Mouse (Mus musculus) naive thymus-derived CD4-positive, alpha-beta T cell, adult 2 months (primary cell): Measurements from ENCODE around the gene Slc4a3.

Experiments used
- DNase-seq: peaks from one replicate; pipeline ENCODE4 v3.0.0-alpha.2; 2011; ENCODE audit warnings: low read depth

Gene Slc4a3

GRCm38 (mm10) chr1:75545965-75546956, at the start of gene Slc4a3:
TSS of gene Slc4a3 (plus strand) at chr1:75546266.
- DNase-seq = no peak

- no peak for DNase-seq
These were observed 47.2 kb upstream of the Slc4a3 start for GRCm38 (mm10) chr1:75498897-75499296.

GRCm38 (mm10) chr1:75499441-75499840, 46.6 kb upstream of the Slc4a3 start:
- no peak for DNase-seq

- DNase-seq = no peak
These were observed 44.2 kb upstream of the Slc4a3 start for GRCm38 (mm10) chr1:75501905-75502304.

DNA sequence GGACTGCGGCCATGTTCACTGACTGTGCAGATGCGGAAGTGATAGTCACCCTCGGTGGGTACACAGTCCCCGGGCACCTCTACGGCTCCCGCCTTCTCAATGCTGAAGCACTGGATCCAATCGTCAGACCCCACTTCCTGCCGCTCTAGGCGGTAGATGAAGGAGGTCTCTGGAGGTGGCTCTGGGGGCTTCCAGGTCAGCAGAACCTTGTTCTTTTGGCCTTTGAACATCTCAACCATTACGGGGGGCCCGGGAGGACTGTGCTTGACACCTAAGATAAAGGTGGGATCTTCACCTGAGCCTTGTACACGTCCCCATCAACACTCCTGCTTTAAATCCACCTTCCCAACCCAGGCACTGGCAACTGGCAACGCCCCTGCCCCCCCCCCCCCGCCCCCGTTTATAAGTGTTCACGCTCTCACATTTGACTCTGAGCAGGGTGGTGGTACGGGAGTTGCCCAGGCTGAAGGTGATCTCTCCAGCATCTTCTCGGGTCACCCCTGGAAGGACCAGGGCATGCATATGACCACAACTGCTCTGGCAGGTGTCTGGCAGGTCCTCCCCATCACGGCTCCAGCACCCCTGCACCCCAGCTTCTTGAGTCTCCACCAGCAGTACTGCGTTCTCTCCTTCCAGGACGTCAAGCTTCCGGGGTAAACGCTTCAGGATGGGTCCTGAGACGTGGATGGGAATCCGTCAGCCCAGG, 43.0 kb upstream of the Slc4a3 start:
- DNase-seq = no peak

DNA sequence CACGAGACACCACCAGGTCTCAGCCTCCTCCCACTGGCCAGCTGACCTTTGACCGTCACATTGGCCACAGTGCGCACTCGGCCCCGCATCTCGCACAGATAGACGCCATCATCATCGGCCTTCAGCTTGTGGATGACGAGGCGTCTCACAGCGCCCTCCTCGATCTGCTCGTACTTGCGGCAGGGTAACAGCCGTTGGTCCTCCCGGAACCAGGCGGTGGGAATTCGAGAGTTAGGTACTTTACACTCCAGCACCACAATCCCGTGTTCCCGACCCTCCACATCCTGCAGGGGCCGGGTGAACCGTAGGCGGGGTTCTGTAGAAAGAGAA, 42.5 kb upstream of the Slc4a3 start:
- DNase-seq = no peak

DNA sequence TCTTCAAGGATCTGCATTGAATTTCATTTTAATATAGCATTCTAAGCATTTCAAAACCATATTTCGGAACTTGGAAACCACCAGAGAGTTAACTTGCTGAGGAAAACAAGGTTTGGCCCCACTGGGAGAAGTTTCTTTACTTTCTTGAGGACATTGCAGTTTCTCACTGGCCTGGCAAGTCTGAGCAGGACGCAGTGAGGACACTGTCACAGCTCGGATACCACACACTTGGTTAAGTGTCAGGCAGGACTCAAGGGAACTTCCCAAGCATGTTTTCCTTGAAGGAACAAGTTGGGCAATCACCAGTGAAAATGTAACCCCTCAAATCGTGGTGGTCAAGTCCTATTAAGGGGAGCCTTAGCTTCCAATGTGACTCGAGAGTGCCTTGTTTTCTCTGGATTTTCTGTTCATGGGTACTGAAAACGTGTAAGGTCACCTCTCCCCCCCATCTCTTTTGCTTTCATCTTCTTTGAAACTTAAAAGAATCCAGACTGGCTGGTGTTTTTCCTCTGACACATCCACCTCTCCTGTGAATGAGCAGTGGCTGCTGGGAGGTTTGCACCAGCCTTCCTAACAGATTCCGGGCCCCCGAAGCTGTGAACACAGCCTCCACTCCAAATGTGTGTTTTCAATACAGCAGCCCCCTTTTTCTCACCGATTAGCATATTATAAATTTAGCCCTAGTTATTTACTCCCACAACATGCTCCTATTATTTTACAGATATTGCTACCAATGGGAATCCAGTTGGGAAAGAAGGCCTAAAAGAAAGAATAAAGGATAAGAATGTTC, 41.6 kb upstream of the Slc4a3 start:
- DNase-seq = no peak

- no peak for DNase-seq
These were observed 40.7 kb upstream of the Slc4a3 start for GRCm38 (mm10) chr1:75505159-75505955.

GRCm38 (mm10) chr1:75505956-75506831, 39.9 kb upstream of the Slc4a3 start, which contains the start of gene Obsl1:
TSS of gene Obsl1 (minus strand) at chr1:75506452.
- no peak for DNase-seq

- no peak for DNase-seq
These were observed 39.1 kb upstream of the Slc4a3 start, which contains the start of gene Inha for GRCm38 (mm10) chr1:75507006-75507405. TSS of gene Inha (plus strand) at chr1:75507077.

DNA sequence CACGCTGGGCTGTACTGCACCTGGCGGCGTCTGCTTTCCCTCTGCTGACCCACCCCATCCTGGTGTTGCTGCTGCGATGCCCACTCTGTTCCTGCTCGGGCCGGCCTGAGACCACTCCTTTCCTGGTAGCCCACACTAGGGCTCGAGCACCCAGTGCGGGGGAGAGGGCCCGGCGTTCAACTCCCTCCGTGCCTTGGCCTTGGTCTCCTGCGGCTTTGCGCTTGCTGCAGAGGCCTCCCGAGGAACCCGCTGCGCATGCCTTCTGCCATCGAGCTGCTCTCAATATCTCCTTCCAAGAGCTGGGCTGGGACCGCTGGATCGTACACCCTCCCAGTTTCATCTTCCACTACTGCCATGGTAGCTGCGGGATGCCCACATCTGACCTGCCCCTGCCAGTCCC, 36.5 kb upstream of the Slc4a3 start:
- no peak for DNase-seq

GRCm38 (mm10) chr1:75510154-75510553, 35.9 kb upstream of the Slc4a3 start:
- DNase-seq = no peak

GRCm38 (mm10) chr1:75511437-75512210, 34.4 kb upstream of the Slc4a3 start:
- no peak for DNase-seq

DNA sequence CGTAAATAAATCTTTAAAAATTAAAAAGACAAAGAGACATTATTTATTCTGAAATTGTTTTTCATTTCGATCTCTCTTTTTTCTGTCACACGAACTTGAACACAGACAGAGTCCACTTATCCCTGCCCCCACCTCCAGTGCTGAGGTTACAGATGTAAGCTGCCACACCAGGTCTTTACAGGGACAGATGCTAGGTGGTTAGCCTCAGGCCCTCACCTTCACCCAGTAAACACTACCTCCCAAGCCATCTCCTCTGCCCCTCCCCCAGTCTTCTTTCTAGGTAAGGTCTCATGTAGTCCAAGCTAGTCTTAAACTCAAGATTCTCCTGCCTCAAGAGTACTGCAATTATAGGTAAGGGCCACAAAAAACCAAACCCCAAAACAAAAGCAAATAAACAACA, 33.5 kb upstream of the Slc4a3 start:
- DNase-seq = no peak

GRCm38 (mm10) chr1:75516703-75517380, 29.2 kb upstream of the Slc4a3 start:
- no peak for DNase-seq

DNA sequence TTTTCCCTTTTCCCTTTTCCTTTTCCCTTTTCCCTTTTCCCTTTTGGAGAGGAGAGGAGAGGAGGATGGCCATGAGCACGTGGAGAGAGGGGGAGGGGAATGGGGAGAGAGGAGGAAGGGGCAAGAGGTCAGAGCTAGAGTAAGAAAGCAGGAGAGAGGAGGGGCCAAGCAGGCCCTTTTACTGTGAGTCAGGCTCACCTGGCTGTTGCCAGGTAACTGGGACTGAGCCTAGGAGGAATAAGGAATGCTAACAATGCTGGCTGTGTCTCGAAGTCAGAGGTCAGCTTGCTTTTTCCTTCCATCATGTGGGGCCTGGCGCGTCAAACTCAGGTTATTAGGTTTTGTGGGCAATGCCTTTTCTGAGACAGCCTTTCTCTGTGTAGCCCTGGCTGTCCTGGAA, 28.1 kb upstream of the Slc4a3 start:
- DNase-seq = no peak

DNA sequence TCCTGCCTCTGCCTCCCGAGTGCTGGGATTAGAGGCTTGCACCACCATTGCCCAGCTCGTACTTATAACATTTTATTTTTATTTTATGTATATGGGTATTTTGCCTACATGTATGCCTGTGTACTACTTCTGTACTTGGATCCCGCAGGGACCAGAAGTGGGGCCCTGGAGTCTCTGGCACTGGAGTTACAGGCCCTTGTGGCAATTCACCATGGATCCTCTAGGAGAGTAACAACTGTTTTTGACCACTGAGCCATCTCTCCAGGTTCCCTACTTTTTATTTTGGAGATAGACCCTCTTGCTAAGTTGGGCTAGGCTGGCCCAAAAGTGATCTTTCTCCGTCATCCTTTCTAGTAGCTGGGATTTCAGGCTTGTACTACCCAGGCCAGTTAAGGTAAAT, 27.6 kb upstream of the Slc4a3 start:
- no peak for DNase-seq

DNA sequence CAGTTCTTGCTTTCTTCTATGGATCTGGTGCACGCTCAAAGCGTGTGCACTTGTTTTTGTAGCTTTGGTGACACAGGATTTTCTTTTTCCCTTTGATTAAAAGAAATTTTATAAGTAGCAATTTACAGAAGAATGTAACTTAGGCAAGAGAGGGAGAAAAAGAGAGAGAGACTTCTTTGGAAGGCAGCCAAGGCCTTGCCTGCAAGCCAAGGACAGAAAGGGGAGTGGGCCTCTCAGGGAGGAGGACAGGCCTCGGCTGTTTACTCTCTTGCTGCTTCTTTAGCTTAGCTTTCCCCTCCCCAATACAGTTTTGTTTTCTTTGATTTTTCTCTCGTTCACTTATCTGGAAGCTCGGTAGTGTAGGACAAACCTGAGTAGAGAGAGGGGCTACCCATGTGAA, 26.5 kb upstream of the Slc4a3 start:
- DNase-seq = no peak
